Mouse (Mus musculus) gastrocnemius, adult 18-20 months (tissue): ENCODE measurements around the gene Olfr1349. TPM values are rescaled to one million over a fixed set of nuclear protein-coding genes. Genes with fewer than 3 reads are reported as not detected.
"Not testable (repeated sequence)": the region's sequence is repeated elsewhere in the genome, so short reads cannot be mapped to it uniquely, and the experiment has no call there.

Experiments used
- DNase-seq: peaks from one replicate; pipeline ENCODE4 v3.0.0; 2021; ENCODE audit warnings: low spot score
- long read RNA-seq, 2 experiments: library from polyadenylated mRNA; stranded (forward); transcript quantifications; one replicate each; pipeline ENCODE4 v2.0.0; 2021
- total RNA-seq, 2 experiments: library from RNA; stranded (reverse); gene quantifications; 2 replicates each; pipeline ENCODE4 v1.2.3; 2021

Gene Olfr1349
- total RNA-seq = not detected
- long read RNA-seq, experiment 1 = 0 reads
- long read RNA-seq, experiment 2 = 0 reads

GRCm38 (mm10) chr7:6522850-6523249 lies at the start of gene Olfr1349:
Olfr1349 (minus strand) TSS chr7:6522950.
- no peak for DNase-seq

DNA sequence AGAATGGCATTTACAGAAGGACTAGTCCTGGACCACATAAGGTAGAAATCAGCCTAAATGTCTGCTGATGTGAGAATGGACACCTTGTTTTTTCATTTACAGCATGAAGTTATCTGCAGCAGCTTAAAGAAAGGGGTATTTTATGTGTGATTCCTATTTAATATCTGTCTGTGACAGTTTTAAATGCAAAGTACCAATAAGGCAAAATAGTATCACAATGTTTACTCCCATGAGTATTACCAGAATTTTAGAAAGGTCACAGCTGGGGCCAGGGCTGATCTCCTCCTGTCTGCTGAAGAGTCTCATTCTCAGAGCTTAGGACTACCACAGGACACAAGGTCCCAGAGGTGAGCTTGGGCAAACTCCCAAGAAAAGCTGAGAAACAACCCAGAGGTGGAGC lies 41.8 kb upstream of the Olfr1349 start, which contains the start of gene Olfr1350:
TSS of gene Olfr1350 (plus strand) at position 301 of the 400 bp plus-strand sequence.
- no peak for DNase-seq

- DNase-seq = no peak
Observed at GRCm38 (mm10) chr7:6526141-6526540, 3.4 kb upstream of the Olfr1349 start.

GRCm38 (mm10) chr7:6525001-6525400 lies 2.3 kb upstream of the Olfr1349 start:
- no peak for DNase-seq

DNA sequence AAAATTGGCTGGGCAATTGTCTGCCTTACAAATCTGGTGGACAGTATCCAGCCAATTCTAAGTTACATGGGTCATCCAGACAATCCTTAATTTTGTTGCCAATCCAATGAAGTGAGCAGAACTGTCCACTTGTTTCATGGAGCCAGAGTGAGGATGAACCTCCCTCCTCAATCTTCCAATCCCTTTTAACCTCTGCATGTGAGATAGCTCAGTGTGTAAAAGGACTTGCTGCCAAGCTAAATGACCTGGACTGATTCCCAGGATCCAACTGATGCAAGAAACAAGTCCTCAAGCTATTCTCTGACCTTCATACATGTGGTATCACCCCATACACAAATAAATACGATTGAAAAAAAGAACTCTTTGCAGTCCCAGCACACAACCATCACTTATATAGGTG lies 1.1 kb downstream of the Olfr1349 start:
- DNase-seq = no peak

- DNase-seq = no peak
Observed at GRCm38 (mm10) chr7:6508648-6509047, 14.1 kb downstream of the Olfr1349 start, which contains the start of gene Olfr1348. Olfr1348 (minus strand) TSS chr7:6508748.

DNA sequence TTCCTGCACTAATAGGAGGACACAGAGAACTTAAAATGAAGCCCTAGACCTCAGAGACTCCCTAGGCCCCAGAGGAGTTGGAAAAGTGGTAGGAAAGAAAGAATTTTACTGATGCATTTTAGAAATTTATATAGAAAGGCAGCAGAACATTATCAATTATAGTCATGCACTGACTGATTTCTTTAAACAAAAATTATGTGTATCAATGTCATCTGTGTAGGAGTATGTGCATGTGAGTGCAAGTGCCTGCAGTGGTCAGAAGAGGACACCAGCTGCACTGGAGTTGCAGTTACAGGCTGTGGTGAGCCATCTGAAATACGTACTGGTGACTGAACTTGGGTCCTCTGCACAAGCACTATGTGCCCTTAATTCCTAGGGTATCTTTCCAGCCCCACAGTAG lies 23.1 kb downstream of the Olfr1349 start, which contains the start of gene Olfr1347:
TSS of gene Olfr1347 (minus strand) at position 101 of the 400 bp plus-strand sequence.
- DNase-seq = no peak

DNA sequence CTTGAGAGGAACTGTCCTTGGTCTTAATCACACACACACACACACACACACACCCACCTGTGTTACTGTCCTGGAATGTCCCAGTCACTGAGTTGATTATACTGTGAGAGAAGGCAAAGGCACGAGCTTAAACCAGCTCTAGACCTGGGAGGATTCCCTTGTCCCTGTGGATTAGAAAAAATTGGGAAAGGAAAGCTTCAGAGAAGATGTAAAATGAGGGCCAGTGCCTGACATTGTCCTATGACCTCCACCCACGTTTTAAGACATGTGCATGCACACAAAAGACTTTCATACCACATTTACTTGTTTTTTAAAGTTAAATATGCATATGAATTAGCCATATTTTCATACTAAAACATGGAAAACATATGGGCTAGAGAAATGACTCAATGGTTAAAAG lies 35.9 kb downstream of the Olfr1349 start, which contains the start of gene Olfr5:
TSS of gene Olfr5 (minus strand) at position 101 of the 400 bp plus-strand sequence.
- no peak for DNase-seq

DNA sequence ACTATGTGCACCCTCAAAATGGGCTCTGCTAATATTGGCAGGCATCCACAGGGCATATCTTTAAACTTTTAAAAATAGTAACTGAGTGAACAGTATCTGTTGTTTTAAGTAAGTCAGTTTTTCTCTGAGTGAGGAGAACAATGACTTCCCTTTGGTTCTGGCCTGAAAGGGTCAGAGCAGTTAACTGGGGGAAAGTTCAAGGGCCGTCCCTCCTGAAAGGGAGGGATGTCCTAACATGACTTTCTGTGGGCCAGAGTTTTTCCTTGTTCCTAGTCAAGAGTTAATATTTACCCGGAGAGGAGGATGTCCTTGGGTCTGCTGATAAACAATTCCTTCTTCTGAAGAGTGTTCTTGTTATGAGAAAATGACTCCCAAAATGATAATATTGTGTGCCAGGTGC lies 45.1 kb downstream of the Olfr1349 start:
- DNase-seq = not testable (repeated sequence)

GRCm38 (mm10) chr7:6466951-6467350 lies 55.8 kb downstream of the Olfr1349 start, which contains the start of gene Olfr1346:
Olfr1346 (plus strand) TSS chr7:6467101.
- DNase-seq = no peak

Other genes starting within 250 kb of the Olfr1349 start
- 1 to 10 TPM; 3.3 to 4.2 TPM for gene Zfp667, start 236.4 kb downstream of the Olfr1349 start, total RNA-seq
- gene Zfp583, start 191.7 kb downstream of the Olfr1349 start, total RNA-seq = under 1 TPM; 0.43 to 0.50 TPM
- under 1 TPM; 0.32 to 0.45 TPM for gene Gm3854, start 179.2 kb downstream of the Olfr1349 start, total RNA-seq
- 1 to 10 TPM; 1.8 to 2.5 TPM for gene Zfp78, start 159.7 kb downstream of the Olfr1349 start, total RNA-seq
- gene Zfp28, start 139.7 kb downstream of the Olfr1349 start, total RNA-seq = 1 to 10 TPM in 1 of 2 experiments, under 1 TPM in 1; 0.90 to 1.0 TPM
- under 1 TPM; 0.12 to 0.16 TPM for gene Smim17, start 124.2 kb downstream of the Olfr1349 start, total RNA-seq
- not detected for gene Gm20715, start 112.7 kb downstream of the Olfr1349 start, total RNA-seq
- gene Olfr1344, start 84.3 kb downstream of the Olfr1349 start, total RNA-seq = not detected
- gene Olfr1336, start 66.8 kb downstream of the Olfr1349 start, total RNA-seq = not detected
- not detected for gene Olfr1346, start 55.8 kb downstream of the Olfr1349 start, total RNA-seq
- gene Olfr5, start 36.0 kb downstream of the Olfr1349 start, total RNA-seq = not detected
- not detected for gene Olfr1347, start 23.2 kb downstream of the Olfr1349 start, total RNA-seq
- not detected for gene Olfr1348, start 14.2 kb downstream of the Olfr1349 start, total RNA-seq
- gene Olfr1350, start 41.9 kb upstream of the Olfr1349 start, total RNA-seq = not detected
- gene Zim1, start 173.5 kb upstream of the Olfr1349 start, total RNA-seq = 1 to 10 TPM; 2.4 to 6.0 TPM
- 1 to 10 TPM; 2.8 to 7.2 TPM for gene Peg3, start 207.5 kb upstream of the Olfr1349 start, total RNA-seq
- under 1 TPM in 1 of 2 experiments, not detected in 1; 0.39 TPM for gene Usp29, start 207.6 kb upstream of the Olfr1349 start, total RNA-seq